Mouse (Mus musculus) kidney, postnatal 0 days (tissue): ENCODE measurements at regions not wholly inside any gene's neighbourhood (a gene's known extent, or its start where the extent isn't known, plus 50 kb on each side); places are given as distances from the start of the nearest gene placed in this dataset.
A peak's percentile ranks its signal among the peaks of the same experiment; 100 is the strongest.

Source experiments
- ATAC-seq: fragments of 200-750 bp; cut with Nextera tagmentation; replicated peaks from 2 replicates; pipeline ENCODE4 v1.8.0; 2017; ENCODE audit warnings: low read depth, moderate number of reproducible peaks, moderate TSS enrichment, moderate library complexity; ENCODE audit not compliant: low FRiP score
- DNase-seq: peaks from one replicate; pipeline ENCODE4 v3.0.0-alpha.2; 2016; ENCODE audit warnings: low spot score
- H3K27ac ChIP-seq: fragments of 300-500 bp; sonication (generic); 2 replicates; pipeline ENCODE4 v1.5.1; 2014; ENCODE audit warnings: mild to moderate bottlenecking
- H3K27me3 ChIP-seq: fragments of 300-500 bp; sonication (generic); 2 replicates; pipeline ENCODE4 v1.6.1; 2014; ENCODE audit warnings: low read length, mixed read lengths; ENCODE audit not compliant: insufficient read depth
- H3K36me3 ChIP-seq: fragments of 300-500 bp; sonication (generic); 2 replicates; pipeline ENCODE4 v1.6.1; 2014; ENCODE audit warnings: low read length, mixed read lengths; ENCODE audit not compliant: insufficient read depth
- H3K4me1 ChIP-seq: fragments of 300-500 bp; sonication (generic); replicated peaks from 2 replicates; pipeline ENCODE4 v1.6.1; 2014; ENCODE audit warnings: antibody characterized with exemption, low read length, mixed read lengths; ENCODE audit not compliant: insufficient read depth
- H3K4me2 ChIP-seq: fragments of 300-500 bp; sonication (generic); 2 replicates; pipeline ENCODE4 v1.6.1; 2014; ENCODE audit warnings: mild to moderate bottlenecking, low read length, moderate library complexity, mixed read lengths
- H3K4me3 ChIP-seq: fragments of 300-500 bp; sonication (generic); replicated peaks from 2 replicates; pipeline ENCODE4 v1.5.1; 2014; ENCODE audit warnings: low read depth, low read length
- H3K9ac ChIP-seq: fragments of 300-500 bp; sonication (generic); 2 replicates; pipeline ENCODE4 v1.6.1; 2014; ENCODE audit warnings: low read depth, low read length
- H3K9me3 ChIP-seq: fragments of 300-500 bp; sonication (generic); replicated peaks from 2 replicates; pipeline ENCODE4 v1.6.1; 2016; ENCODE audit warnings: low read length, inconsistent platforms, mixed read lengths
- CTCF ChIP-seq: IDR thresholded peaks from 2 replicates; pipeline ENCODE4 v1.5.1; 2016; ENCODE audit warnings: antibody characterized with exemption, low read depth, mild to moderate bottlenecking, moderate library complexity
- WGBS: fragments of 180-500 bp; shearing (Covaris S2); extraction: QIAGEN DNeasy Blood & Tissue Kit; methylation state at CpG from one replicate; pipeline ENCODE4 v1.1.7; 2014; 5-methylcytosine and 5-hydroxymethylcytosine counted together

DNA sequence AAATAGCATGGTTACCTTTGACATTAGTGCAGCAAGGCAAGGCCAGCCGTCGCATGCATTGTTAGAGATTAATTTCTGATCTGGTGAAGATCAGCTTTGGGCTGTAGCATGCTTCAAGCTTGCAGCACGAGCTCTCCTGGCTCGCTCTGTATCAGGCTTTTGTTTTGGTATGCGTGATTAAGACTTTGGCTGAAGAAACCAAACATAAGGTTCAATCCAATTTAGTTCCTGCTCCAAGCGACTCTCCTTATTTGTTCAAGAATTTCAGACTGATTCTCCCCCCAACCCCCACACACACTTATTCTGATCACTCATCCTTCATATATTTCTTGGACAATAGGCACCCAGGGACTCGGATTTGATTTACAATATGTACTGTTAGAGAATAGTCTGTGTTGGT is 118.0 kb upstream of the Gm5148 start:
- TF ChIP-seq CTCF, result no peak
- no peak overlapping the region for H3K9ac ChIP-seq
- DNase-seq (no peak), ATAC-seq (no peak)
- H3K36me3 ChIP-seq, result no peaks in the 10 kb centered on the region
- H3K4me3 ChIP-seq, result no peak overlapping the region
- 52% methylated on average over 7 of the region's 7 CpGs for WGBS
- H3K4me2 ChIP-seq, result no peak overlapping the region
- H3K9me3 ChIP-seq, result no peaks in the 10 kb centered on the region
- no peaks in the 10 kb centered on the region for H3K27me3 ChIP-seq
- H3K4me1 ChIP-seq, result peaks cover 9% of the 10 kb centered on the region
- no peak overlapping the region for H3K27ac ChIP-seq

DNA sequence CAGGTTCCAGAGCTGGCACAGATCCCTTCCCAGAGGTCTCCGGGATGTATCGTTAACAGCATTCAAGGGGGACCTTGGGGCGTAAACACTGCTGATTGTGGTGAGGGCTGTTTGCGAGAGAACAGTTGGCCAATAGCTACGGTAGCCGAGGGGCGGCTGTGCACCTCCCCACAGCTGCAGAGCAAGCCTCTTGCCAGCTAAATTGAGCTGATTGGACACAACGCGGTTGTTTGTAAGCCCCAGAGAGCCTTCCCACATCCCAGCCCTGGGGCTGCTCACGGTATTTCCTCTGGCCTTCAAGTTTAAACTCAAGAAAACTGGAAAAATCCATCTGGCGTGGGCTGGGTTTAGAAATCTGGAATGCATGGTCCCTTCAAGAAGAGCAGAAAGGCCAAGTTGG is 114.6 kb upstream of the Gm5148 start:
- no peak for TF ChIP-seq CTCF
- Histone ChIP-seq H3K4me2 (no peak overlapping the region), H3K27ac (no peak overlapping the region), H3K4me1 (peaks cover 3% of the 10 kb centered on the region), H3K36me3 (no peaks in the 10 kb centered on the region), H3K9ac (no peak overlapping the region), H3K9me3 (no peaks in the 10 kb centered on the region), H3K27me3 (no peaks in the 10 kb centered on the region), H3K4me3 (no peak overlapping the region)
- WGBS, result 75% methylated on average over 11 of the region's 11 CpGs
- peak; percentile 36 for DNase-seq
- ATAC-seq, result no peak

DNA sequence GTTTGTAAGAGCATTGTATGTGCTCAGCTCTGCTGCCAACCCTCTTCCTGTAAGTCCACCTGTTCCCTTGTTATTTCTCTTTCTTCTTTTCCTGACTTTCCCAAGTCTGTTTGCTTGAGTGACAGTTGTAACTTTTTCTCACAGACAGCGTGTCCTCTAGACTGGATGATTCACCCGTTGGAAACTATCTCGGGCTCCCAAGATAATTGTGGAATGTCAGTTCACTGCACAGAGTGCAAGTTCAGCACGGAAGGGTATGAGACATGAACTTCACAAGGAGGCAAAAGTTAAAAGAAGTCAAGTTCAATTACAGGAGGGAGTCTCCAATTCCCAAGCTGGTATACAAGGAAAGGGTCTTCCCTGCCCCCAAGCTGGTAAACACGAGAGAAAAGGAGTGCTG is 112.5 kb upstream of the Gm5148 start:
- Histone ChIP-seq H3K36me3 (no peaks in the 10 kb centered on the region), H3K4me3 (no peak overlapping the region), H3K27me3 (no peaks in the 10 kb centered on the region), H3K4me1 (peaks cover 3% of the 10 kb centered on the region; the same call in 1 of the 2 replicates), H3K27ac (no peak overlapping the region), H3K4me2 (no peak overlapping the region), H3K9ac (no peak overlapping the region), H3K9me3 (no peaks in the 10 kb centered on the region)
- DNase-seq (no peak), ATAC-seq (no peak)
- no peak for TF ChIP-seq CTCF
- WGBS, result 45% methylated on average over 5 of the region's 5 CpGs

DNA sequence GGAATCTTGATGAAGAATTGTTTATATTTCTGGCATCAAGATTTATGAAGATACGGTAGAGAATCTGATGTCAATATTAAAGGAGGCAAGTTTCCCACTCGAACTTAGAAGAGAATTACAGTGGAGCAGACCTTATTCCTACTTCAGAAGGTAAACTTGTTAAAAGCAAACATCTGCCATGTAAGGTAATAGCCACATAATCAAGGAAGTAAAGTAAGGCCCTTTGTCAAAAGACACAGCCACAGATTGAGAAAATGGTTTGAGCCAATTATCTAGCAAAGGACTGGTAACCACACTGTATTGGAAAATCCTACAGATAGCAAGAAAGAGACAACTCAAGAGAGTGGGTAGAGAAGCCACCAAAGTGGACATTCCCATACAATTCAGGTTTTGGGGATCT is 111.4 kb upstream of the Gm5148 start:
- Histone ChIP-seq H3K27ac (no peak overlapping the region), H3K27me3 (no peaks in the 10 kb centered on the region), H3K9ac (no peak overlapping the region), H3K36me3 (no peaks in the 10 kb centered on the region), H3K4me1 (peaks cover 3% of the 10 kb centered on the region; the same call in 1 of the 2 replicates), H3K9me3 (no peaks in the 10 kb centered on the region), H3K4me2 (no peak overlapping the region), H3K4me3 (no peak overlapping the region)
- DNase-seq, result no peak
- no peak for TF ChIP-seq CTCF
- 83% methylated on average over 2 of the region's 2 CpGs for WGBS
- no peak for ATAC-seq

DNA sequence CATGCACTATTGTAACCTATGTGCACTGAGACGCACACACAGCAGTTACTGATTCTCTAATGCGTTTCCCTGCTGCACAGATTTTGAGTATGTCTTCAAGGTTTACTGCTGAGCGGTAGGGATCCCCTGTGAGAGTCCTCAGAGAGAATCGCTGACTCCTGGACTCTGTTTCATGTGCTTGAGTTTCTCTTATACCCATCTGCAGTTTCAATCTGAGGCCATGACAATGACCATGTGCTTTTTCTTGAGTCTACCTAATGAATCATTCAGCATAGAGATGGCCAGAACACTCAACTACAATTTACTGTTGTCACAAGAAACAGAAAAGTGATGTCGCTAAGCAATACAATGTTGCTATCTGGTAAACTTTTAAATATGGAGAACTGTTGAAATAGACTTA is 110.8 kb upstream of the Gm5148 start:
- no peak overlapping the region for H3K4me3 ChIP-seq
- no peak overlapping the region for H3K9ac ChIP-seq
- no peaks in the 10 kb centered on the region for H3K27me3 ChIP-seq
- no peaks in the 10 kb centered on the region for H3K9me3 ChIP-seq
- no peak for TF ChIP-seq CTCF
- no peak overlapping the region for H3K27ac ChIP-seq
- H3K36me3 ChIP-seq, result no peaks in the 10 kb centered on the region
- H3K4me1 ChIP-seq, result peaks cover 3% of the 10 kb centered on the region; the same call in 1 of the 2 replicates
- no peak overlapping the region for H3K4me2 ChIP-seq
- DNase-seq (no peak), ATAC-seq (no peak)
- WGBS, result 76% methylated on average over 5 of the region's 5 CpGs

DNA sequence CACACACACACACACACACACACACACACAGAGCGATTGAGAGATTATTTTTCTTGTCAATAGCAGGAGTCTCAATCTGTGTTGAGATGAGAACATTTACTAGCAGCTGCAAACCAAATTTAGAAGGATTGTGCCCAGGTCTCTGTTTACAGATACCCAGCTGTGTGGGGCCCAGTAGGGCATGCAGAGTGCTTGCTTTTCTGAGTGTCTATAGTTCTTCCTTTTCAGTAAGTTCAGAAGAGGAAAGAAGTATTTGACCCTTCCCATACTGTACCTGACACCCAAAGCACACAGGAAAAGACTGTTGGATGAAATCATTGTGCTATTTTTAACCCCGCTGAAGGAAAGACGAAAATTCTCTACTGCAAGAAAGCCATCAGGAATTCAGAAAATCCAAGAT is 110.3 kb upstream of the Gm5148 start:
- Histone ChIP-seq H3K4me2 (no peak overlapping the region), H3K27ac (no peak overlapping the region), H3K4me1 (peaks cover 3% of the 10 kb centered on the region; the same call in 1 of the 2 replicates), H3K36me3 (no peaks in the 10 kb centered on the region), H3K9ac (no peak overlapping the region), H3K9me3 (no peaks in the 10 kb centered on the region), H3K4me3 (no peak overlapping the region), H3K27me3 (no peaks in the 10 kb centered on the region)
- TF ChIP-seq CTCF, result no peak
- DNase-seq (no peak), ATAC-seq (no peak)
- 63% methylated on average over 3 of the region's 3 CpGs for WGBS

DNA sequence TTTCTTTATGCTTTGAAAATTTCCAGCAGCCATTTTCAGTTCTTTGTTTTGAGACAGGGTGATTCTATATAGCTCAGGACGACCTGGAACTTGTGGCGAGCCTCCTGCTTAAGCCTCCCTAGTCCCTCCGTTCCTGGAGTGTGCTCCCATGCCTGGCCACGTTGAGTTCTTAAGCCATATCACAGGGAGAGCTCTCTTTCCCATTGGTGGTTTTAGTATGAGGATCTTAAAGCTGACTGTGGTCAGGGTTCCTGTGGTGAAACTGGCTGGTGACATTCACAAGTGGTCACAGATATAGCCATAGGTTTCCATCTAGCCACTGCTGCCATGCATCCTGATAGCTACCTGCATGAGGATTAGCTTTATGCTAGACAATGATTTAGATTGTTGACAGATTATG is 109.1 kb upstream of the Gm5148 start:
- Histone ChIP-seq H3K4me1 (peaks cover 3% of the 10 kb centered on the region; the same call in 1 of the 2 replicates), H3K9ac (no peak overlapping the region), H3K4me3 (no peak overlapping the region), H3K4me2 (no peak overlapping the region), H3K36me3 (no peaks in the 10 kb centered on the region), H3K9me3 (no peaks in the 10 kb centered on the region), H3K27me3 (no peaks in the 10 kb centered on the region), H3K27ac (no peak overlapping the region)
- 88% methylated on average over 4 of the region's 4 CpGs for WGBS
- no peak for TF ChIP-seq CTCF
- ATAC-seq, result no peak
- DNase-seq, result no peak
